Mouse (Mus musculus) lung, postnatal 25 days (tissue): ENCODE results near the gene Cldn14.
A peak's percentile ranks its signal among the peaks of the same experiment; 100 is the strongest.

ENCODE experiments used
- DNase-seq: peaks from one replicate; pipeline ENCODE4 v3.0.0; 2022; ENCODE audit warnings: low spot score

The Cldn14 gene

DNA sequence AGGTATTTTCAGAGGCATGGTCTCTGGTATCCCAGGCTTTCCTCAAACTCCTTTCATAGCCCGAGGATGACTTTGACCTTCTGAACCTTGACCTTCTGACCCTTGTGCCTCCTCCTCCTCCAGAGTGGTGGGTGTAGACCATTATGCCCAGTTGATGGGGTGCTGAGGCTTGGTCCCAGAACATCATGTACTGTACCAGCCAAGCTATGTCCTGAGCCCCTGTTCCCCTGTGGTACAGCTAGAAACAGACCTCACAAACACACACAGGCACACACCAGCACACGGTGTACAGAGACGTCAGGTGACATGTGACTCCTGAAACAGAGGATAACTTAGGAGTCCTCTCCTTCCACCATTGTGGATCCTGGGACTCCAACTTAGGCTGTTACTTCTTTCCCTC, 95.8 kb downstream of the Cldn14 start:
- DNase-seq: no peak

DNA sequence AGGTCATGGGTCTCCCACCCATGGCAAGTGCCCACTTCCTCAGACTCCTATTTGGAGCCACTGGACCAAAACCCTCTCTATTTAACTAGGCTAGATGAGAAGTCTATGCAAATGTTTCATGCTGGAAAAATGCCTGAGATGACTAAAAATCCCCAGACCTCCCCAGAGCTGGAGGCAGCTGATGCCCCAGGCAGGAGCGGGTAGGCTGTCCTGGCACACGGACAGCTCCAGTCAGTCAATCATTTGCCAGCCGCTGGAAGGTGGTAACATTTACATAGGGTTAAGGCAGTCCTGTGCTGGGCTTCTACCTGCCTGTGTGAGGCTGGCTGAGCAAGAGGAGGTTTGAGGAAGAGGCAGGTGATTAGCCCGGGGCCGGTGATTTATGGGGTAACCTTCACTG, 96.5 kb downstream of the Cldn14 start:
- DNase-seq: no peak

DNA sequence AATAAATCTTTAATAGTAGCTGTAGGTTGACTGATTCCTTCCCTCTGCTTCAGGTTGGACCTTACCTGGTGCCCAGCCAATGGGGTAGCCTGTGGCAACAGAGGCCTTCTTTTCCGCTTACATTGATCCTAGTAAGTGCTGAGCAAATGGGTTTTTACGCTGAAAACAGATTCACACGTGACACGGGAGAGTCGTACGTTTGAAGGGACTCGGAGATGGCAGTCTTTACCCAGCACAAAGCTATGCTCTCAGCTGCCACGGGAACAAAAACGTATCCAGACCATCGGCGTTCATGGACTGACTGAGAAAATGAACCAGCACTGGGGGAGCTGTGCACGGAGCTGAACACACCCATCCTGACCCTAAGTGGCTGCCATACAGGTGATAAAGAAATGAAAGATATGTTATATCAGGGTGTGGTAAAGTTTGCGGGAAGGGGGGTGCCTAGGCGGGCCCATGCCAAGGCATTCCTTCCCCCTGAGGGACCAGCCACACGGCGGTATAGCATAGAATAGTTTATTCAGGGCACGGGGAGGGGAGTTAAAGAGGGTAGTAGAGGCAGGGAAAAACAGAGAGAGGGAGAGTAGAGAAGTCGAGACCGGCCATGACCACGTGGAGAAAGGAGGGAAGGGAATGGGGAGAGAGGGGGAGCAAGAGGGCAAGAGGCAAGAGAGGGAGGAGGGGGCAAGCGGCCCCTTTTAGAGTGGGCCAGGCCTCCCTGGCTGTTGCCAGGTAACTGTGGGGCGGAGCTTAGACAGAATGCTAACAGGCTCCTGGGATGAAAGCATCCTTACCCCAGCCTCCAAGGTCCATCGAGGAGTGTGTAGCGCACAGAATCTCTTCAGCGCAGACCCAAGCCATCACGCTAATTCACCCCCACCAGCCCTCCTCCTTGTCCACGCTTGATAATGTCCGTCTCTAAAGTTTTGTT, 97.6 kb downstream of the Cldn14 start:
- no peak for DNase-seq

DNA sequence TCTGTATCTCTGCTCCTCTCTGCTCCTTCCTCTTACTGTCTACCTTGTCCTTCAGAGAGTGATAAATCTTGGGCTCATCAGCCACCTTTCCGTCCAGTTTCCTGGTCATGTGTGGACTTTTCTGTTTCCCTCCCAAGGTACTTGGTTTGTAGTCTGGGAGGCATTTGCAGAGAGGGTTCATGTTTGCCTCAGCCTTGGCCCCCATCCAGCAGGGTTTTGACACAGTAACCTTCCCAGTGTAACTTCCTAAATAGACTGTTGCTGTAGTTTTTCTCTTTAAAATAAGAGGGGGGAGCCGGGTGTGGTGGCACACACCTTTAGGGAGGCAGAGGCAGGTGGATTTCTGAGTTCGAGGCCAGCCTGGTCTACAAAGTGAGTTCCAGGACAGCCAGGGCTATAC, 98.7 kb downstream of the Cldn14 start:
- no peak for DNase-seq

DNA sequence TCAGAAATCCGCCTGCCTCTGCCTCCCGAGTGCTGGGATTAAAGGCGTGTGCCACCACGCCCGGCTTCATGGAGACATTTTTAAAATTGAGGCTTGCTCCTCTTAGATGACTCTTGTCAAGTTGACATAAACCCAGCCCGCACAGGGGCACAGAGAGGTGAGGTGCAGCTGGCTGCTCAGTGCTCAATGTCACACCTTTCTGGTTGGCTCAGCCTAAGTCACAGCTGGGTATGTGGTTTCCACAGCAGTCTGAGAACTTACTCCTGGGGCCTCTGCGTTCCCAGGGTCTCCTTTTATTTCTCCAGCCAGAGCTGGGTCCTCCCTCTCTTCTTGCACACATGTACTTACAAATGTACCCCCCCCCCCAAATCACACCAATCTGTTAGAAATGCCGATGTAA, 100.4 kb downstream of the Cldn14 start:
- no peak for DNase-seq

DNA sequence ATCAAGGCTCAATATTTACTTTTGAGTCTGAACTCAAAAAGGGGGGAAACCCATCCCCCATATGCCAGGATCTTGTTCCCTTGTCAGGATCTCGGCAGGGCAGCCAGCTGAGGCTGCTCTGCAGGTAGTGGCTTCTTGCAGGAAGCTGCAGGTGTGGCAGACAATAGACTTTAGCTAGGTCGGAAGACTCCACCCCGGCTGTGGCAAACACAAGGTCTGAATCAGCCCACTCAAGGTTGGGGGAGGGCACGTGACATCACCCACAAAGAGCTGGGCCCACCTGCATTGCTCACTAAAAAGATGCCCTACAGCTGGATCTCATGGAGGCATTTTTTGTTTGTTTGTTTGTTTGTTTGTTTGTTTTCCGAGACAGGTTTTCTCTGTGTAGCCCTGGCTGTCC, 100.9 kb downstream of the Cldn14 start:
- DNase-seq: no peak

DNA sequence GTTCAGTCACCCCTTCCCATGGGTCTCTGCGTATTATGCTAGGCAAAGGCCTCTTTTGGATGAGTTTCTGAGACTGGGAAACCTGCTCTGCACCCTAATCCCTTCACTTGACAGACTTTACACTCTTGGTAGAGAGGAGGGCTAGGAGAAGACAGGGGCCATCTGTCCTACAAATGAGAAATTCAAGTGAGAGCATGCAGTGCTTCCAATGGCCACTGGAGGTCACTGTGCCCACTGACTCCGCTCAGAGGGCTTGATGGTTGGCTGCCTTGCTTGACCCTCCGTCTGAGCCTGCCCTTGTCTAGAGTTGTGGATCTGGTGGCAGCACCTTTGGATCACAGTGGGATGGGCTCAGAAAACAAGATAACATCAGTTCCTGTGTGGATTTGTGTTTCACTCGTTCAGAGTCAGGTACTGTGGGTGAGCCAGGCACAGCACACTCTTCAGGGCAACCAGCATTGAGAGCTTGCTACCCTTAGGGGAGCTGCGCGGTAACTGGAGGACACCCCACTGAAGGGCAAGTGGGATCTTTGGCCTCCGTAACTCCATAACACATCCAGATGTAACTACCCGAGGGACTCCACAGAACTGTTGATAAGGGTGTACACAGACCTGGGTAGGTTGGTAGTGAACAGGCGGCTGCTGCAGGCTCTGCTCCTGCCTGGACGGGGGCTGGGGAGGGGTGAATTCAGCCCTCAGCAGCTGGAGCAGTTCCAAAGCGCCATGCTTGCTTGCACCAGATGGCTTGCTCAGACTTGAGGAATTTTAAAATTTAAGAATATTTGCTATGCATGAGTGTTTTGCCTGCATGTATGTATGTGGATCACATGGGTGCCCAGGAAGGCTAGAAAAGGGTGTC, 102.3 kb downstream of the Cldn14 start:
- DNase-seq: peak; percentile 46

DNA sequence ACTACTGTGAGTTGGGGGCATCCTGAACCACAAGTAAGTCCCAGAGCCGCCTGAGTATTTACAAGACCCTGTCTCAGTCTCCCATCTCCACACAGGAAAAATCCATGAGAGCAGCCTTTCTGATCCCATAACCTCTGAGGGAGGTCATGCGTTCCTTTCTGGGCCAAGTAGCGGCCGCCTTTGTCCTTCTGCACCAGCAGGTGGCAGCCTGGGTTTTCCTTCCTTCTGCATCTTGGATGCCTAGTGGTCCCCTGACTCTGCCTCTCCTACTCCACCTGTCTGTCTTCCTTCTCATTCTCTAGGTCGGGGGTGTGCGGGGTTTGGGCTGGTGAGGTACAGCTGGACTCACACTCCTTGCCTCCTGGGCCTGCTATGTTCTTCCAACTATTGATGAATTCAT, 105.6 kb downstream of the Cldn14 start:
- no peak for DNase-seq

DNA sequence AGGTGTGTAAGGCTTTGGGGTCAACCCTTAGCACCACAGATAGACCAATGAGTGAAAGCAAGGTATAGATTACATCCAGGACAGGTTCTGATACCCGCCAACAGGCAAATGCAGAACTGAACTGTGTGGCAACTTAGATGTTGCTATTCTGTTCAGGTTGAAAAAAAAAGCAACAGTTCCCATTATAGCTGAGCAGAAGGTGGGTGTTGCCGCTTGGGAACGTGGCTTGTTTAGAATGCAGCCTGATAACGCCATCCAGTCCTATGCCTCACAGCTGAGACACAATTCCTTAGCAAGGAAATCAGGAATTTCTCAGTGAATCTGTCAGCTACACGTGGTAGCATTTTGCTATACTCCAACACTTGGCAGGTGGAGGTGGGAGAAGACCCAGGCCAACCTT, 115.4 kb downstream of the Cldn14 start:
- no peak for DNase-seq

DNA sequence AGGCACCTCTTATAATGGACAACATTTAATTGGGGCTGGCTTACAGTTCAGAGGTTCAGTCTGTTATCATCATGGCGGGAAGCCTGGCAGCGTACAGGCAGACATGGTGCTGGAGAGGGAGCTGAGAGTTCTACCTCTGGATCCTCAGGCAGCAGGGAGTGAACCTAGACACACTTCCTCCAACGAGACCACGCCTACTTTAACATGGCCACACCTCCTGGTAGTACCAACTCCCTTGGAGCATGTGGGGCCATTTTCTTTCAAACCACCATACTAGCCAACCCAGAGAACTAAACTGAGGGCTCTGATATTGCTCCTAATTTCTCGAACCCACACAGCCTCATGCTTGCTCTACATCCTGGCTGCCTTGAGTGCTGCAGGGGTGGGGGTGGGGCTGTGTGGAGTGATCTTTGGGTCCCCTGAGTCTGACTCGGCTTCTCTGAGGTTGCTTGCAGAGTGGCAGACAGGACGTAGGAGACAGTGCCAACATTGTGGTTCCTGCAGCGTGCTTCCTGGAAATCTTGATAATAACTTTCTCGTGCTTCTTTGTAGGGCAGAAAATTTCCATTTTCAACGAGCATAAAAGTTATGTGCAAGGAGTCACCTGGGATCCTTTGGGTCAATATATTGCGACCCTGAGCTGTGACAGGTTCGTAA, 117.6 kb downstream of the Cldn14 start:
- no peak for DNase-seq

DNA sequence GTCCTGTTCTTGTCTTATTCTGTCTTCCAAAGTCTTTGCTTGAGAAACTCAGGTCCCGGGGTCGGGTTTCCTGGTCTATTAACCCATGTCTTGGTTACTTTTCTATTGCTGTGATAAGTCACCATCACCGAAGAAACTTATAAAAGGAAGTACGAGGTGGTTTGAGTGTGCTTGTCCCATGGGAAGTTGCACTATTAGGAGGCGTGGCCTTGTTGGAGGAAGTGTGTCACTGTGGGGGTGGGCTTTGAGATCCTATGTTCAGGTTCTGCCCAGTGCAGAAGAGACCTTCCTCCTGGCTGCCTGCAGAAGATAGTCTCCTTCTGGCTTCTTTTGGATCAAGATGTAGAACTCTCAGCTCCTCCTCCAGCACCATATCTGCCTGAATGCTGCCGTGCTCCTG, 120.2 kb downstream of the Cldn14 start:
- DNase-seq: no peak

DNA sequence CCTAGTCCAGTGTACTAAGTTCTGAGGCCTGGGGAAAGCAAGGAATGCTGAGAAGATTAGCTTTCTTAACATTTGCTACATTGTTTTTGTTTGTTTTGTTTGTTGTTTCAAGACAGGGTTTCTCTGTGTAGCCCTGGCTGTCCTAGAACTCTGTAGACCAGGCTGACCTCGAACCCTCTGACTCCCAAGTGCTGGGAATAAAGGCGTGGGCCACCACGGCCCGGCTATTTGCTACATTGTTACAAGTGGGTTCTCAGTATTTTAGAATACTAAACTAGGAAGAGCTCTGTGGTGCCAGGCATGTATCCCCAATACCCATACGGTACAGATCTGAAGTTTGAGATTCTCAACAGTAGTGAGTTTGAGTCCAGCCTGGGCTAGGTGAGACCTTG, 123.9 kb downstream of the Cldn14 start:
- DNase-seq: no peak

DNA sequence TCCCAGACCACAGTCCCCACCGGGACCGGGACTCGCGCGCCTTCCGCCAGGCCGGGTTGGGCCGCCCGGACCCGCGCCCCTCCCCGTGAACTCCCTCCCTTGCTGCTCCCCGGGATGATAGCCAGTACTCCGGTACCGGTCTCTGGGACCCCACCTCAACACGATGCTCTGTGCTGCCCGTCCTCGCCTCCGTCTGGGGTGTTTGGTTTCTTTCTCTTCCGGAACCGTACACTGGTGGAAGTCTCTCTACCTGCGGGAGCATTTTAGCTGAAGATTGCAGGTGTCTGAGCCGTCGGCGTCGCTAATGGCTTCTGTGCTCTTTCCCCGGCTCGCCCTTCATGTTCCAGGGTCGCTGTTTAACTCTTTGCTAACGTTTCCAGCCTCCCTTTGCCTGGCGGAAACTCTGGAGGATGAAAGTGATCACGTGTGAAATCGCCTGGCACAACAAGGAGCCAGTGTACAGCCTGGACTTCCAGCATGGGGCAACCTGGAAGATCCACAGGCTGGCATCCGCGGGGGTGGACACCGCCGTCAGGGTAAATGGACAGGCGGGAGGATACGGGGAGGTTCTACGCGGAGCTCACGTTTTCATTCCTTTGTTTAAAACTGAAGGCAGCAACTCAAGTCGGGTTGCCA, 124.4 kb downstream of the Cldn14 start:
- DNase-seq: no peak

DNA sequence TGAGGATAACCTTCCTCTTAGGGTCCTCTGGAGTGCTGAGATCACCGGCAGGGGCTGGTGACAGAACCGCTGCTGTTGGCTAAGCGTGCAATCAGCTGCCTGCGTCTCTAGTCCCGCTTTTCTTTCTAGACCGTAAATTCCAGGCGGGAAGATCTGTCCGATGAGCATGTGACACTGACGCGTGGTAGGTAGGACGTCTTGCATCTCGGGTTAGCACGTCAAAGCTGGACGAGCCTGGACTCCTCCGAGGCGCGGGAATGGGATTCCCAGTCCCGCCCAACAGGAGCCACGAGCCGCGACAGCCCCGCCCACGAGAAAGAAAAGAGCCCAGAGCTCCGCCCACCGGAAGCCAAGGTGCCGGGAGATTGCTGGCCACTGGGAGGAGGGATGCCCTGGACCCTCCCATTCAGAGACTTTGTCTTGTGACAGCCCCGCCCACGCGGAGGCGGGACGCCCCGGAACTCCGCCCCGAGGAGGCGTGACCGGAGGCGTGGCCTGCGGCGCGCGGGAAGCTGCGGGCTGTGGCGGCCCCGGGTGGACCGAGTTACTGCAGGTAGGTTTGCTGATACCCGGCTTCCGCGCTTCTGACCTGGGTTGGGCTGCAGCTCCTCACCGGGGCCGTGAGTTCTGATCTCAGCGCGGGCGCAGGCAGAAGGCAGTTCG, 125.1 kb downstream of the Cldn14 start, which contains the start of gene Chaf1b:
Gene Chaf1b (plus strand): TSS at position 479 of the 663 bp plus-strand sequence.
- DNase-seq: peak; percentile 97

DNA sequence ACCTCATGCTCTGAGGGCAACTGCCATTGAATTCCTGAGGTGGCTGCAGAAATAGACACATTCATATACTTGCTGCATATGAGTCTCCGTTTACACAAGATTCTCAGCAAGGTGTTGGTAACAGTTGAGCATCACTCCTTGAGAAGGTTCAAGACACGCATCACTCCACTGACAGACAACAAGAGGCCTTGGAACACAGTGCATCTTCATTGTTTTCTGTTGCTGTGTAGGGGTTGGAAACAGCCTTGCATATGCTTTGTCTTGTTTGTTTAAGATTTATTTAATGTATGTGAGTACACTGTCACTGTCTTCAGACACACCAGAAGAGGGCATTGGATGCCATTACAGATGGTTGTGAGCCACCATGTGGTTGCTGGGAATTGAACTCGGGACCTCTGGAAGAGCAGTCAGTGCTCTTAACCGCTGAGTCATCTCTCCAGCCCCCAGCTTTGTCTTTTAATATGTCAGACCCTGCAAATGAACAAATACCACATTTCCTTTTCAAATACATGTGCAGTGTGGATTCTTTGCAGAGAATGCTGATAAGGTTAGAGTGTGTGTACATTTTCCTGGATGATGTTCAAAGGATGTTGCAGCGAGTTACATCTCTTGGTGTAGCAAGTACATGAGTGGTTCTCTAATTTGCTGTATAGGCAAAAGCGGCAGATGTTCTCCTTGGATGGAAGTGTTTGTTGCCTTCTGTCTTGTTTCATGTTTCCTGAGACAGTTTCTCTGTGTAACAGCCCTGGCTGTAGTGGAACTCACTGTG, 130.8 kb downstream of the Cldn14 start:
- no peak for DNase-seq

DNA sequence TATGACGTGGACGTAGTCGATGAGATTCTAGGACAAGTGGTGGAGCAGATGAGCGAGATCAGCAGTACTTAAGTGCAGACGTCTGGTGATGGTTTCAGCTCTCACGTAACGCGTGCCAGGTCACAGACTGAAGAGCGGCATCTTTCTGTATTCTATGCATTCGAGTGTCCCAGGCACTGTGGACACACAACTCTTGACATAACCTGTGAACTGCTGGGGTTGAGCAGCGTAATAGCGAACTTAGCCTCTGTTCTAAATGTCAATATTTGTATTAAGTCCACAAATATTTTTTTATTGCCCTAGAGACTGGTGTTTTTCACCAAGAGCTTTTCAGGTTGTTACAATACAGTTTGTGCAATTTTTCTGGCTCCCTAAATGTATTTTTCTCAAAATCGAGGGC, 133.8 kb downstream of the Cldn14 start:
- peak; percentile 9 for DNase-seq
